Mouse (Mus musculus): ENCODE measurements around the gene Kcns3.
"Not testable (repeated sequence)": the region's sequence is repeated elsewhere in the genome, so short reads cannot be mapped to it uniquely, and the experiment has no call there.

The Kcns3 gene

GRCm38 (mm10) chr12:11086866-11087265, 64.0 kb downstream of the Kcns3 start:
- DNase-seq (ENCODE audit: low read depth in 1 of 2, low spot score in 2 of 2) = no peak

- no peak for DNase-seq (ENCODE audit: low read depth in 1 of 2, low spot score in 2 of 2)
These were observed 79.8 kb downstream of the Kcns3 start for GRCm38 (mm10) chr12:11071079-11071478.

- no peak for DNase-seq (ENCODE audit: low read depth in 1 of 2, low spot score in 2 of 2)
These were observed 84.0 kb downstream of the Kcns3 start for GRCm38 (mm10) chr12:11066865-11067264.

GRCm38 (mm10) chr12:11052676-11053075, 98.2 kb downstream of the Kcns3 start:
- DNase-seq (ENCODE audit: low read depth in 1 of 2, low spot score in 2 of 2) = not testable (repeated sequence)

- DNase-seq (ENCODE audit: low read depth in 1 of 2, low spot score in 2 of 2) = no peak
These were observed 109.0 kb downstream of the Kcns3 start for GRCm38 (mm10) chr12:11041821-11042220.
